Mouse (Mus musculus) limb, embryonic 14.5 days (tissue): Measurements from ENCODE around the gene Actn4. TPM values are rescaled to one million over a fixed set of nuclear protein-coding genes. Genes with fewer than 3 reads are reported as not detected.

ENCODE experiments used
- ATAC-seq: fragments of 200-750 bp; cut with Nextera tagmentation; 2 replicates; pipeline ENCODE4 v1.8.0; 2017; ENCODE audit warnings: low read depth, moderate number of reproducible peaks, moderate TSS enrichment; ENCODE audit not compliant: low FRiP score
- DNase-seq: peaks from one replicate; pipeline ENCODE4 v3.0.0-alpha.2; 2015; ENCODE audit warnings: low spot score
- H3K27ac ChIP-seq: fragments of 300-500 bp; sonication (generic); replicated peaks from 2 replicates; pipeline ENCODE4 v1.5.1; 2014; ENCODE audit warnings: low read depth, mild to moderate bottlenecking, low read length, moderate library complexity, mixed read lengths
- H3K27me3 ChIP-seq: fragments of 300-500 bp; sonication (generic); 2 replicates; pipeline ENCODE4 v1.6.1; 2014; ENCODE audit warnings: low read length, mixed read lengths; ENCODE audit not compliant: control insufficient read depth, insufficient read depth
- H3K36me3 ChIP-seq: fragments of 300-500 bp; sonication (generic); 2 replicates; pipeline ENCODE4 v1.6.1; 2014; ENCODE audit warnings: mild to moderate bottlenecking, low read length, moderate library complexity, mixed read lengths; ENCODE audit not compliant: control insufficient read depth, insufficient read depth
- H3K4me1 ChIP-seq: fragments of 300-500 bp; sonication (generic); 2 replicates; pipeline ENCODE4 v1.6.1; 2014; ENCODE audit warnings: antibody characterized with exemption, low read length, mixed read lengths; ENCODE audit not compliant: control insufficient read depth, insufficient read depth
- H3K4me2 ChIP-seq: fragments of 300-500 bp; sonication (generic); replicated peaks from 2 replicates; pipeline ENCODE4 v1.6.1; 2014; ENCODE audit warnings: low read depth, mild to moderate bottlenecking, low read length, moderate library complexity; ENCODE audit not compliant: severe bottlenecking
- H3K4me3 ChIP-seq: fragments of 300-500 bp; sonication (generic); replicated peaks from 2 replicates; pipeline ENCODE4 v1.5.1; 2014; ENCODE audit warnings: low read length
- H3K9ac ChIP-seq: fragments of 300-500 bp; sonication (generic); 2 replicates; pipeline ENCODE4 v1.6.1; 2014; ENCODE audit warnings: mild to moderate bottlenecking, low read depth, low read length, moderate library complexity; ENCODE audit not compliant: severe bottlenecking
- H3K9me3 ChIP-seq: fragments of 300-500 bp; sonication (generic); 2 replicates; pipeline ENCODE4 v1.6.1; 2016; ENCODE audit warnings: low read length; ENCODE audit not compliant: control insufficient read depth
- POLR2A ChIP-seq: fragments of 200-500 bp; IDR thresholded peaks from 2 replicates; pipeline ENCODE4 v1.8.0; 2012; ENCODE audit warnings: inconsistent platforms, mild to moderate bottlenecking, moderate library complexity, borderline replicate concordance; ENCODE audit not compliant: insufficient read depth, insufficient read length; ENCODE audit errors: extremely low read depth
- WGBS: fragments of 180-500 bp; shearing (Covaris S2); extraction: QIAGEN DNeasy Blood & Tissue Kit; methylation state at CpG from one replicate; pipeline ENCODE4 v1.1.7; 2014; 5-methylcytosine and 5-hydroxymethylcytosine counted together
- polyA plus RNA-seq, 2 experiments: library from polyadenylated mRNA; depleted of rRNA in 1 of 2; stranded (reverse) in 1 of 2; unstranded in 1 of 2; fragments of >200 nt; fragmentation: Nextera tagmentation in 1 of 2; extraction: Ambion mirVana in 1 of 2; gene quantifications; 2 replicates each; pipeline versions ENCODE4 v1.2.1 to v1.2.3; 2012 to 2014

Gene Actn4
- polyA plus RNA-seq, 2 experiments = 268 to 295 TPM

- Histone ChIP-seq H3K9me3 (no peaks in the 10 kb centered on the region), H3K4me3 (no peak overlapping the region), H3K9ac (0 out of 2 replicates have a peak overlapping the region, but pooled peaks have one; percentile 12), H3K4me1 (peaks cover 68% of the 10 kb centered on the region), H3K27me3 (no peaks in the 10 kb centered on the region), H3K27ac (peak overlapping the region; percentile 89), H3K36me3 (peaks cover 15% of the 10 kb centered on the region), H3K4me2 (no peak overlapping the region)
- no peak for DNase-seq
- TF ChIP-seq POLR2A = no peak
- ATAC-seq = no peak
- 68% methylated on average over 3 of the region's 3 CpGs for WGBS
Observed at GRCm38 (mm10) chr7:28924802-28925201, 37.3 kb downstream of the Actn4 start.

GRCm38 (mm10) chr7:28923865-28924291 lies 38.3 kb downstream of the Actn4 start:
- peak; percentile 70 for ATAC-seq
- H3K4me3 ChIP-seq = no peak overlapping the region
- H3K4me1 ChIP-seq = peaks cover 69% of the 10 kb centered on the region
- 6% methylated on average over 4 of the region's 4 CpGs for WGBS
- H3K36me3 ChIP-seq = peaks cover 17% of the 10 kb centered on the region
- peak overlapping the region; percentile 89 for H3K27ac ChIP-seq
- peak overlapping the region; percentile 27 for H3K4me2 ChIP-seq
- H3K9me3 ChIP-seq = no peaks in the 10 kb centered on the region
- TF ChIP-seq POLR2A = no peak
- H3K9ac ChIP-seq = 0 out of 2 replicates have a peak overlapping the region, but pooled peaks have one; percentile 40
- no peaks in the 10 kb centered on the region for H3K27me3 ChIP-seq
- DNase-seq = peak; percentile 69

- TF ChIP-seq POLR2A = no peak
- Histone ChIP-seq H3K9ac (no peak overlapping the region), H3K27me3 (no peaks in the 10 kb centered on the region), H3K27ac (peak overlapping the region; percentile 89), H3K4me3 (no peak overlapping the region), H3K4me1 (peaks cover 73% of the 10 kb centered on the region), H3K4me2 (0 out of 2 replicates have a peak overlapping the region, but pooled peaks have one; percentile 7), H3K36me3 (peaks cover 29% of the 10 kb centered on the region), H3K9me3 (no peaks in the 10 kb centered on the region)
- no peak for ATAC-seq
- no peak for DNase-seq
- 67% methylated on average over 4 of the region's 4 CpGs for WGBS
Observed at GRCm38 (mm10) chr7:28922606-28923005, 39.5 kb downstream of the Actn4 start.

GRCm38 (mm10) chr7:28921722-28922465 lies 40.2 kb downstream of the Actn4 start:
- Histone ChIP-seq H3K27ac (peak overlapping the region; percentile 89; the same call in 1 of the 2 replicates), H3K27me3 (no peaks in the 10 kb centered on the region), H3K9ac (no peak overlapping the region), H3K4me3 (no peak overlapping the region), H3K4me1 (peaks cover 73% of the 10 kb centered on the region), H3K4me2 (no peak overlapping the region), H3K36me3 (peaks cover 36% of the 10 kb centered on the region), H3K9me3 (no peaks in the 10 kb centered on the region)
- no peak for DNase-seq
- no peak for TF ChIP-seq POLR2A
- no peak for ATAC-seq
- WGBS = 85% methylated on average over 8 of the region's 8 CpGs

- Histone ChIP-seq H3K36me3 (peaks cover 44% of the 10 kb centered on the region), H3K4me2 (no peak overlapping the region), H3K27ac (no peak overlapping the region), H3K9ac (no peak overlapping the region), H3K4me3 (no peak overlapping the region), H3K9me3 (no peaks in the 10 kb centered on the region), H3K27me3 (no peaks in the 10 kb centered on the region), H3K4me1 (peaks cover 73% of the 10 kb centered on the region)
- no peak for ATAC-seq
- WGBS = 90% methylated on average over 3 of the region's 3 CpGs
- no peak for TF ChIP-seq POLR2A
- DNase-seq = no peak
Observed at GRCm38 (mm10) chr7:28921178-28921577, 41.0 kb downstream of the Actn4 start.

GRCm38 (mm10) chr7:28919815-28920214 lies 42.3 kb downstream of the Actn4 start:
- Histone ChIP-seq H3K4me3 (no peak overlapping the region), H3K27ac (peak overlapping the region; percentile 63; the same call in 1 of the 2 replicates), H3K27me3 (no peaks in the 10 kb centered on the region), H3K9me3 (no peaks in the 10 kb centered on the region), H3K4me2 (no peak overlapping the region), H3K36me3 (peaks cover 57% of the 10 kb centered on the region), H3K4me1 (peaks cover 65% of the 10 kb centered on the region), H3K9ac (no peak overlapping the region)
- 19% methylated on average over 6 of the region's 6 CpGs for WGBS
- ATAC-seq = peak; percentile 66
- no peak for TF ChIP-seq POLR2A
- peak; percentile 82 for DNase-seq
